Mouse (Mus musculus) kidney, adult 18-20 months (tissue): ENCODE measurements at regions not wholly inside any gene's neighbourhood (a gene's known extent, or its start where the extent isn't known, plus 50 kb on each side); places are given as distances from the start of the nearest gene placed in this dataset.

Experiments used
- DNase-seq: peaks from one replicate; pipeline ENCODE4 v3.0.0; 2021

- no peak for DNase-seq
Measured at GRCm38 (mm10) chr6:147686927-147687326, 211.3 kb downstream of the Ccdc91 start.

- no peak for DNase-seq
Measured at GRCm38 (mm10) chr6:147698255-147698654, 222.6 kb downstream of the Ccdc91 start.

- no peak for DNase-seq
Measured at GRCm38 (mm10) chr6:147699449-147699848, 223.8 kb downstream of the Ccdc91 start.

GRCm38 (mm10) chr6:147700629-147701028 is 225.0 kb downstream of the Ccdc91 start:
- DNase-seq: no peak

GRCm38 (mm10) chr6:147701956-147702355 is 226.3 kb downstream of the Ccdc91 start:
- DNase-seq: no peak

GRCm38 (mm10) chr6:147704297-147704696 is 228.7 kb downstream of the Ccdc91 start:
- DNase-seq: no peak

GRCm38 (mm10) chr6:147705936-147706335 is 230.3 kb downstream of the Ccdc91 start:
- DNase-seq: no peak

GRCm38 (mm10) chr6:147706741-147707140 is 231.1 kb downstream of the Ccdc91 start:
- no peak for DNase-seq

- peak; percentile 6 for DNase-seq
Measured at GRCm38 (mm10) chr6:147718052-147718712, 242.6 kb downstream of the Ccdc91 start.

GRCm38 (mm10) chr6:147718713-147719490 is 243.3 kb downstream of the Ccdc91 start:
- DNase-seq: no peak

GRCm38 (mm10) chr6:147719539-147719938 is 243.9 kb downstream of the Ccdc91 start:
- no peak for DNase-seq

- no peak for DNase-seq
Measured at GRCm38 (mm10) chr6:147723336-147723735, 247.7 kb downstream of the Ccdc91 start.

- no peak for DNase-seq
Measured at GRCm38 (mm10) chr6:147726987-147727386, 251.4 kb downstream of the Ccdc91 start.

GRCm38 (mm10) chr6:147727644-147728533 is 252.3 kb downstream of the Ccdc91 start:
- no peak for DNase-seq

- no peak for DNase-seq
Measured at GRCm38 (mm10) chr6:147729721-147730120, 254.1 kb downstream of the Ccdc91 start.

GRCm38 (mm10) chr6:147738621-147739325 is 263.1 kb downstream of the Ccdc91 start:
- DNase-seq: peak; percentile 13

GRCm38 (mm10) chr6:147741446-147741845 is 265.8 kb downstream of the Ccdc91 start:
- no peak for DNase-seq

GRCm38 (mm10) chr6:147744081-147744480 is 268.5 kb downstream of the Ccdc91 start:
- no peak for DNase-seq

- no peak for DNase-seq
Measured at GRCm38 (mm10) chr6:147745690-147746089, 270.1 kb downstream of the Ccdc91 start.

GRCm38 (mm10) chr6:147747945-147748344 is 272.3 kb downstream of the Ccdc91 start:
- DNase-seq: no peak

GRCm38 (mm10) chr6:147752301-147752700 is 276.7 kb downstream of the Ccdc91 start:
- peak; percentile 9 for DNase-seq

- DNase-seq: no peak
Measured at GRCm38 (mm10) chr6:147753828-147754227, 278.2 kb downstream of the Ccdc91 start.
